25 mouse cellular contexts compared by ENCODE assay signal in genomic region chr12:76380151-76380550, GRCm38 (mm10). TPM values are rescaled to one million over a fixed set of nuclear protein-coding genes. Genes with fewer than 3 reads are reported as not detected.
A peak's percentile ranks its signal among the peaks of the same experiment; 100 is the strongest.
DNase-seq lines count a peak whose midpoint lies in the region; ATAC-seq and TF ChIP-seq lines count a peak whose summit lies in the region.
"Had no signal": no experiment of that assay in that cellular context is flagged by ENCODE, and none has a peak within 500 bp of the region (broad histone marks: within the 10 kb centered on the region; RNA-seq: fewer than 3 reads in every experiment).

No protein-coding gene starts in this region.

- no peak overlapping the region for H3K4me3 ChIP-seq in gastrocnemius, adult 2 months
- no peak overlapping the region for H3K4me3 ChIP-seq in heart, embryonic 13.5 days
- H3K4me3 ChIP-seq: embryonic facial prominence, embryonic 15.5 days; erythroblast, embryonic 14.5 days; forebrain, embryonic 10.5 days; hindbrain, embryonic 10.5 days had no signal

- H3K4me2 ChIP-seq in heart, embryonic 13.5 days = no peak overlapping the region
- H3K4me2 ChIP-seq: embryonic facial prominence, embryonic 15.5 days; hindbrain, embryonic 14.5 days had no signal

- no peaks in the 10 kb centered on the region for H3K27me3 ChIP-seq in heart, embryonic 13.5 days (replicated peaks)
- H3K27me3 ChIP-seq: embryonic facial prominence, embryonic 15.5 days; Patski had no signal

- no peak overlapping the region for H3K9ac ChIP-seq in heart, embryonic 13.5 days
- H3K9ac ChIP-seq: embryonic facial prominence, embryonic 15.5 days; hindbrain, embryonic 14.5 days had no signal

- DNase-seq in gastrocnemius, adult 2 months = no peak
- DNase-seq in gastrocnemius, postnatal 4 days (ENCODE audit: low spot score in 2 of 2) = no peak
- no peak for DNase-seq in heart, adult 9 months (ENCODE audit: low spot score in 2 of 2)
- DNase-seq in ZHBTc4 (ENCODE audit: low read depth, low spot score) = peak; percentile 52
- no peak for DNase-seq in adrenal gland, postnatal 36 days
- no peak for DNase-seq in cerebellum, adult 9-11 months
- DNase-seq: adrenal gland, adult 2 months; adrenal gland, postnatal 25 days; B cell, adult 2 months; cerebellum, adult 2 months; cerebellum, postnatal 14 days; embryo, embryonic 11 days; gastrocnemius, postnatal 36 days; heart, postnatal 14 days; kidney, adult 8-10 months had no signal

- no peak for ATAC-seq in heart, embryonic 13.5 days (ENCODE audit: extremely low read depth, insufficient number of reproducible peaks, low FRiP score, low TSS enrichment)
- ATAC-seq: CD4-positive, CD25-positive, alpha-beta regulatory T cell, adult 4 months; forebrain, embryonic 14.5 days; Patski had no signal

- intact Hi-C loops in gastrocnemius, adult 2 months (cut with DNase I) = no loop called here

- no peak for TF ChIP-seq CTCF in gastrocnemius, adult 2 months (IDR thresholded peaks at IDR 0.05)

- peaks cover 54% of the 10 kb centered on the region for H3K4me1 ChIP-seq in heart, embryonic 13.5 days

- no peaks in the 10 kb centered on the region for H3K9me3 ChIP-seq in heart, embryonic 13.5 days
- H3K9me3 ChIP-seq: embryonic facial prominence, embryonic 15.5 days; forebrain, embryonic 10.5 days; hindbrain, embryonic 10.5 days had no signal

- 57% methylated on average over 7 of the region's 7 CpGs for WGBS in heart, embryonic 13.5 days

- peaks cover 17% of the 10 kb centered on the region for H3K36me3 ChIP-seq in heart, embryonic 13.5 days
- H3K36me3 ChIP-seq: embryonic facial prominence, embryonic 15.5 days had no signal

- H3K27ac ChIP-seq in gastrocnemius, adult 2 months = peak overlapping the region; percentile 24; the same call in 1 of the 2 replicates
- peak overlapping the region; percentile 34 for H3K27ac ChIP-seq in heart, embryonic 13.5 days (replicated peaks)
- H3K27ac ChIP-seq: embryonic facial prominence, embryonic 15.5 days; forebrain, embryonic 10.5 days; hindbrain, embryonic 10.5 days; hindbrain, embryonic 14.5 days had no signal

RNA-seq across cellular contexts. Expression of gene Zbtb1, which starts 10.1 kb away (rescaled TPM):
- total RNA-seq in gastrocnemius, adult 2 months (2021) = 1 to 10 TPM; 3.6 to 4.3 TPM
- total RNA-seq in gastrocnemius, postnatal 4 days (2021) = 1 to 10 TPM; 7.0 to 8.8 TPM
- 6.3 and 6.4 TPM in 2 replicates for polyA plus RNA-seq in heart, embryonic 13.5 days (2015; fragmentation: Nextera tagmentation; extraction: Ambion mirVana)
- 1 to 10 TPM; 5.2 to 5.8 TPM for total RNA-seq in adrenal gland, postnatal 36 days (2021)

RNA-seq across cellular contexts. Expression of gene Zbtb25, which starts 10.7 kb away (rescaled TPM):
- total RNA-seq in gastrocnemius, adult 2 months (2021) = 1 to 10 TPM; 6.5 to 7.2 TPM
- 10 to 100 TPM; 13.6 to 19.7 TPM for total RNA-seq in gastrocnemius, postnatal 4 days (2021)
- 11.8 and 13.2 TPM in 2 replicates for polyA plus RNA-seq in heart, embryonic 13.5 days (2015; fragmentation: Nextera tagmentation; extraction: Ambion mirVana)
- 1 to 10 TPM; 5.9 to 9.9 TPM for total RNA-seq in adrenal gland, postnatal 36 days (2021)

RNA-seq across cellular contexts. Expression of gene Hspa2, which starts 23.8 kb away (rescaled TPM):
- total RNA-seq in gastrocnemius, adult 2 months (2021) = 1 to 10 TPM; 6.9 to 7.0 TPM
- 1 to 10 TPM; 6.0 to 6.7 TPM for total RNA-seq in gastrocnemius, postnatal 4 days (2021)
- polyA plus RNA-seq in heart, embryonic 13.5 days (2015; fragmentation: Nextera tagmentation; extraction: Ambion mirVana) = 15.1 and 15.5 TPM in 2 replicates
- 10 to 100 TPM; 18.5 to 21.5 TPM for total RNA-seq in adrenal gland, postnatal 36 days (2021)

RNA-seq across cellular contexts. Expression of gene Ppp1r36, which starts 37.2 kb away (rescaled TPM):
- total RNA-seq in gastrocnemius, adult 2 months (2021) = not detected
- total RNA-seq in gastrocnemius, postnatal 4 days (2021) = under 1 TPM in 1 of 2 experiments, not detected in 1; 0.44 TPM
- polyA plus RNA-seq in heart, embryonic 13.5 days (2015; fragmentation: Nextera tagmentation; extraction: Ambion mirVana) = 2.0 and 3.1 TPM in 2 replicates
- not detected for total RNA-seq in adrenal gland, postnatal 36 days (2021)
- total RNA-seq: gastrocnemius, adult 8-10 months; gastrocnemius, postnatal 36 days had no signal
- polyA plus RNA-seq: adrenal gland, adult 2 months; CD4-positive, CD25-positive, alpha-beta regulatory T cell, adult 4 months; erythroblast, embryonic 14.5 days; Patski had no signal

RNA-seq across cellular contexts. Expression of gene Akap5, which starts 55.5 kb away (rescaled TPM):
- under 1 TPM; 0.31 to 0.48 TPM for total RNA-seq in gastrocnemius, adult 2 months (2021)
- total RNA-seq in gastrocnemius, postnatal 4 days (2021) = 1 to 10 TPM; 1.6 to 1.7 TPM
- polyA plus RNA-seq in heart, embryonic 13.5 days (2015; fragmentation: Nextera tagmentation; extraction: Ambion mirVana) = 4.0 and 4.4 TPM in 2 replicates
- total RNA-seq in adrenal gland, postnatal 36 days (2021) = under 1 TPM; 0.46 to 0.83 TPM
